Mouse (Mus musculus) A20 (cell line): Measurements from ENCODE around the gene Dcaf7.

Source experiments
- DNase-seq: peaks from one replicate; pipeline ENCODE4 v3.0.0-alpha.2; 2011; ENCODE audit warnings: low read depth, low spot score

Gene Dcaf7

DNA sequence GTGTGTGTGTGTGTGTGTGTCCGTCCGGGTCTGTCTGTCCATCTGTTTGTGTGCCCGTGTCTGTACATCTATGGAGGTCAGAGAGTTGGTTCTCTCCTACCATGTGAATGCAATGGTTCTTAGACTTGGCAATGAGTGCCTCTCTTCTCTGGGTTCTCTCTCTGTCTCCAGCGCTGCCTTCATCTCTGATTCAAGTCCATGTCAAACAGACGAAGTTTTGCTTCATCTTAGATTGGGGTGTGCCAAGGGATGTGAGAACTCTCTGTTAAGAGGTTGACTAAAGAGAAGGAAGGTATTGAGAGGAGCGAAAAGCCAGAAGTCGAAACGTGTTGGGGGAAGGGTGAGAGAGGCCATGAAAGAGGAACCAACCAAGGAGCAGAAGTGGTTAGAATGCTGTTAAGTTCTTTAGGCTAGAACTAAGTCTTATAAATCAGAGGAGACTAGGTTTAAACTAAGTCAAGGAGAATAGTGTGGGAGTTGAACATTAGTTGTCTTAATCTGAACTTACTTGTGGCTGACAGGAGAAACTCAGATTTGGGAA, 69.4 kb downstream of the Dcaf7 start:
- peak; percentile 85 for DNase-seq
